Mouse (Mus musculus): ENCODE results near the gene Ap2a1.
A peak's percentile ranks its signal among the peaks of the same experiment; 100 is the strongest.

DNA sequence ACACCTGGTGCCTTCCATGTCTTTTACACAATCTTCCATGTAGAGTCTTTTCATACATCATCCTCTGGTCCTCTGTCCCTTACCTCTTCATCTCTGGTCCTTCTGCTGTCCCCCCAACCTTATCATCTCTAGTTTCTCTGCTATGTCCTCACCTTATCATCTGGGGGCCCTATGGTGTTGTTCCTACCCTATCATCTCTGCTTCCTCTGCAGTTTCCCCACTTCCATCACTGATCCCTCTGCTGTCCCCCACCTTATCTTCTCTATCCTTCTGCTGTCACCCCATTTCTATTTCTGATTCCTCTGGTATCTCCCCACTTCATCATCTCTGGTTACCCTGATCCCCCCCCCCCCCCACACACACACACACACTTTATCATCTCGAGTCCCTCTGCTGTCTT lies 726 bp downstream of the Ap2a1 start:
- no peak for TF ChIP-seq CTCF (IDR thresholded peaks at IDR 0.05; ENCODE audit: low read depth)
- TF ChIP-seq EP300 (IDR thresholded peaks at IDR 0.05; ENCODE audit: low read depth), result peak; percentile 78

Data from liver, embryonic 14.5 days (tissue).